Mouse (Mus musculus) left cerebral cortex, adult 18-20 months (tissue): ENCODE measurements at regions not wholly inside any gene's neighbourhood (a gene's known extent, or its start where the extent isn't known, plus 50 kb on each side); places are given as distances from the start of the nearest gene placed in this dataset.
"Not testable (repeated sequence)": the region's sequence is repeated elsewhere in the genome, so short reads cannot be mapped to it uniquely, and the experiment has no call there.

Source experiments
- DNase-seq, 2 experiments: peaks; one replicate each; pipeline ENCODE4 v3.0.0; 2021 to 2022; ENCODE audit warnings: low spot score in 2 of 2, mixed read lengths in 1 of 2

- no peak for DNase-seq
Observed at GRCm38 (mm10) chr1:113932492-113932891, 1752.1 kb upstream of the Cntnap5a start.

GRCm38 (mm10) chr1:113958016-113958751, 1726.4 kb upstream of the Cntnap5a start:
- no peak for DNase-seq

GRCm38 (mm10) chr1:113959267-113959666, 1725.3 kb upstream of the Cntnap5a start:
- not testable (repeated sequence) for DNase-seq

GRCm38 (mm10) chr1:113963931-113964330, 1720.6 kb upstream of the Cntnap5a start:
- not testable (repeated sequence) for DNase-seq

GRCm38 (mm10) chr1:113964431-113964830, 1720.1 kb upstream of the Cntnap5a start:
- no peak for DNase-seq

- DNase-seq, result no peak
Observed at GRCm38 (mm10) chr1:113970617-113971016, 1713.9 kb upstream of the Cntnap5a start.

- no peak for DNase-seq
Observed at GRCm38 (mm10) chr1:113980111-113980510, 1704.4 kb upstream of the Cntnap5a start.

- no peak for DNase-seq
Observed at GRCm38 (mm10) chr1:113989676-113990296, 1694.8 kb upstream of the Cntnap5a start.

- peak in 1 of 2 experiments; percentile 1 for DNase-seq
Observed at GRCm38 (mm10) chr1:113992488-113992887, 1692.1 kb upstream of the Cntnap5a start.

GRCm38 (mm10) chr1:114037877-114038276, 1646.7 kb upstream of the Cntnap5a start:
- DNase-seq, result no peak

- no peak for DNase-seq
Observed at GRCm38 (mm10) chr1:114039383-114039782, 1645.2 kb upstream of the Cntnap5a start.

- no peak for DNase-seq
Observed at GRCm38 (mm10) chr1:114063097-114063496, 1621.5 kb upstream of the Cntnap5a start.

- no peak for DNase-seq
Observed at GRCm38 (mm10) chr1:114074506-114074905, 1610.0 kb upstream of the Cntnap5a start.
